Mouse (Mus musculus) cerebellum, adult 2 months (tissue): ENCODE data around the gene Igtp. TPM values are rescaled to one million over a fixed set of nuclear protein-coding genes. Genes with fewer than 3 reads are reported as not detected.
"Not testable (repeated sequence)": the region's sequence is repeated elsewhere in the genome, so short reads cannot be mapped to it uniquely, and the experiment has no call there.

Source experiments
- DNase-seq, 2 experiments: peaks; one replicate each; pipeline ENCODE4 v3.0.0; 2021
- H3K27ac ChIP-seq: fragments of 200-500 bp; 2 replicates; pipeline ENCODE4 v1.5.1; 2012; ENCODE audit warnings: low read length, control low read depth, inconsistent platforms; ENCODE audit not compliant: insufficient read depth
- H3K27me3 ChIP-seq: fragments of 200-500 bp; 2 replicates; pipeline ENCODE4 v1.6.1; 2012; ENCODE audit warnings: inconsistent platforms, mild to moderate bottlenecking, low read length, moderate library complexity; ENCODE audit not compliant: control insufficient read depth, insufficient read depth
- H3K4me1 ChIP-seq: fragments of 200-500 bp; 2 replicates; pipeline ENCODE4 v1.6.1; 2011; ENCODE audit warnings: low read length; ENCODE audit not compliant: control insufficient read depth, insufficient read depth
- H3K4me3 ChIP-seq: fragments of 200-500 bp; replicated peaks from 2 replicates; pipeline ENCODE3; 2011; ENCODE audit warnings: mild to moderate bottlenecking, low read depth, low read length, control low read depth; ENCODE audit not compliant: insufficient read depth
- CTCF ChIP-seq: fragments of 200-500 bp; IDR thresholded peaks from 2 replicates; pipeline ENCODE4 v1.5.1; 2011; ENCODE audit warnings: low read depth, mild to moderate bottlenecking, control low read depth, low read length, moderate library complexity, borderline replicate concordance; ENCODE audit not compliant: insufficient read depth
- POLR2A ChIP-seq: fragments of 200-500 bp; IDR thresholded peaks from 2 replicates; pipeline ENCODE4 v1.6.1; 2011; ENCODE audit warnings: low read length, control low read depth, borderline replicate concordance; ENCODE audit not compliant: insufficient read depth
- WGBS: fragments of 180-500 bp; shearing (Covaris S2); methylation state at CpG from one replicate; pipeline ENCODE4 v1.1.7; 2018; 5-methylcytosine and 5-hydroxymethylcytosine counted together
- polyA plus RNA-seq: library from polyadenylated mRNA; depleted of rRNA; stranded (reverse); fragments of >200 nt; gene quantifications from 2 replicates; pipeline ENCODE4 v1.2.3, GENCODE M21; 2012; rRNA removed

The Igtp gene
- polyA plus RNA-seq, result 3.3 and 4.9 TPM in 2 replicates

GRCm38 (mm10) chr11:58199229-58200037, at the start of gene Igtp, which contains the start of gene Irgm2:
Gene Igtp, plus strand, starts transcription at chr11:58199556.
Gene Irgm2, plus strand, starts transcription at chr11:58199618.
- peak within 1 kb of the TSS; percentile 72 for H3K4me3 ChIP-seq
- peak; percentile 21 to 23 for DNase-seq
- not testable (repeated sequence) for H3K27ac ChIP-seq, H3K4me1 ChIP-seq, H3K27me3 ChIP-seq
- WGBS, result 6% methylated on average over 14 of the region's 15 CpGs

- WGBS, result 89% methylated on average over 9 of the region's 9 CpGs
- TF ChIP-seq CTCF (no peak), POLR2A (no peak)
- Histone ChIP-seq H3K4me1 (no peaks in the 10 kb centered on the region), H3K27me3 (no peaks in the 10 kb centered on the region), H3K27ac (no peak overlapping the region), H3K4me3 (no peak overlapping the region)
- DNase-seq, result no peak
Observed at GRCm38 (mm10) chr11:58155458-58155857, 43.9 kb upstream of the Igtp start.

- WGBS, result 92% methylated on average over 3 of the region's 3 CpGs
- DNase-seq, result no peak
- Histone ChIP-seq H3K4me1 (no peaks in the 10 kb centered on the region), H3K27ac (no peak overlapping the region), H3K27me3 (no peaks in the 10 kb centered on the region), H3K4me3 (no peak overlapping the region)
- TF ChIP-seq CTCF (no peak), POLR2A (no peak)
Observed at GRCm38 (mm10) chr11:58156871-58157270, 42.5 kb upstream of the Igtp start.

GRCm38 (mm10) chr11:58165072-58165471, 34.3 kb upstream of the Igtp start:
- 93% methylated on average over 2 of the region's 2 CpGs for WGBS

GRCm38 (mm10) chr11:58167822-58168166, 31.6 kb upstream of the Igtp start:
- Histone ChIP-seq H3K27ac (no peak overlapping the region), H3K4me1 (no peaks in the 10 kb centered on the region; the same call in 1 of the 2 replicates), H3K4me3 (peak overlapping the region; percentile 59), H3K27me3 (no peaks in the 10 kb centered on the region)
- no peak for DNase-seq
- TF ChIP-seq POLR2A (no peak), CTCF (no peak)
- 0% methylated on average over 8 of the region's 8 CpGs for WGBS

More at GRCm38 (mm10) chr11:58165072-58165471, 34.3 kb upstream of the Igtp start:
- no peaks in the 10 kb centered on the region for H3K27me3 ChIP-seq
- no peaks in the 10 kb centered on the region for H3K4me1 ChIP-seq
- no peak overlapping the region for H3K4me3 ChIP-seq
- TF ChIP-seq POLR2A (no peak), CTCF (peak; percentile 21; the same call in 1 of the 2 replicates)
- no peak for DNase-seq
- H3K27ac ChIP-seq, result no peak overlapping the region

GRCm38 (mm10) chr11:58168167-58168915, 31.0 kb upstream of the Igtp start, which contains the start of gene Gemin5:
Gene Gemin5, minus strand, starts transcription at chr11:58168539.
- Histone ChIP-seq H3K27ac (no peak within 1 kb of the TSS), H3K4me3 (peak within 1 kb of the TSS; percentile 59), H3K27me3 (no peaks in the 10 kb centered on the region), H3K4me1 (no peaks in the 10 kb centered on the region; the same call in 1 of the 2 replicates)
- DNase-seq, result peak; percentile 87 to 89
- under 1% methylated on average over 71 of the region's 71 CpGs for WGBS
- TF ChIP-seq POLR2A (peak; percentile 54; the same call in 1 of the 2 replicates), CTCF (no peak)

- Histone ChIP-seq H3K4me3 (no peak overlapping the region), H3K27me3 (no peaks in the 10 kb centered on the region), H3K27ac (no peak overlapping the region), H3K4me1 (no peaks in the 10 kb centered on the region; the same call in 1 of the 2 replicates)
- TF ChIP-seq POLR2A (no peak), CTCF (no peak)
- DNase-seq, result no peak
- WGBS, result 89% methylated on average over 4 of the region's 4 CpGs
Observed at GRCm38 (mm10) chr11:58169666-58170065, 29.7 kb upstream of the Igtp start.

GRCm38 (mm10) chr11:58171459-58172091, 27.8 kb upstream of the Igtp start, which contains the start of gene Mrpl22:
Gene Mrpl22, plus strand, starts transcription at chr11:58171661.
- Histone ChIP-seq H3K27me3 (no peaks in the 10 kb centered on the region), H3K4me3 (peak within 1 kb of the TSS; percentile 80), H3K27ac (no peak within 1 kb of the TSS), H3K4me1 (no peaks in the 10 kb centered on the region; the same call in 1 of the 2 replicates)
- peak; percentile 94 to 96 for DNase-seq
- TF ChIP-seq POLR2A, result peak; percentile 82; the same call in 1 of the 2 replicates
- TF ChIP-seq CTCF, result no peak
- under 1% methylated on average over 34 of the region's 34 CpGs for WGBS
